Mouse (Mus musculus): ENCODE data around the gene Pdzk1.

- TF ChIP-seq GATA1 (IDR thresholded peaks at IDR 0.05; ENCODE audit: borderline replicate concordance, low read length) (no peak), FLI1 (IDR thresholded peaks at IDR 0.05; ENCODE audit: low read length) (no peak)
Observed at GRCm38 (mm10) chr3:96845191-96845590, 16.1 kb downstream of the Pdzk1 start.
